Mouse (Mus musculus) yolk sac, embryonic 10.5 days (tissue): ENCODE measurements at regions not wholly inside any gene's neighbourhood (a gene's known extent, or its start where the extent isn't known, plus 50 kb on each side); places are given as distances from the start of the nearest gene placed in this dataset.
A peak's percentile ranks its signal among the peaks of the same experiment; 100 is the strongest.

Experiments
- DNase-seq: peaks from one replicate; pipeline ENCODE4 v3.0.0-alpha.2; 2017; ENCODE audit warnings: low spot score

DNA sequence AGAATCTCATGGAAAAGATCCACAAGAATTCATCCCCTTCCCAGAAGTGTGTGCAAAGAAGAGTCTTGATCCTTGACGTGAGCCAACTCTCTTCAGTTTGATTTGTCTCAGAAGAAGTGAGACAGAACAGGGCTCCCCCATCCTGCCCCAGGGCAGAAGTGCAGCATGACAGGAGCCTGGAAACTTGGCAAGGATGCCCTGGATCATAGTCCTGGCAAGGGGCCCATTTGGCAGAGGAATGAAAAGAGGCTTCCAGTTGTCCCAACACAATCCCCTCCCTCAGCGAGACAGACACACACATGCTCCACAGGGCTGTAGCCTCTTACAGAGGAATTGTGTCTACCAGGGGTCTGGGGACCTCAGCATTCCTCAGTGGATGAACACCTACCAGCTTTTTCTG is 102.7 kb downstream of the Ptpn20 start:
- DNase-seq, result no peak

- no peak for DNase-seq
Observed at GRCm38 (mm10) chr14:33694224-33694623, 105.2 kb downstream of the Ptpn20 start.

DNA sequence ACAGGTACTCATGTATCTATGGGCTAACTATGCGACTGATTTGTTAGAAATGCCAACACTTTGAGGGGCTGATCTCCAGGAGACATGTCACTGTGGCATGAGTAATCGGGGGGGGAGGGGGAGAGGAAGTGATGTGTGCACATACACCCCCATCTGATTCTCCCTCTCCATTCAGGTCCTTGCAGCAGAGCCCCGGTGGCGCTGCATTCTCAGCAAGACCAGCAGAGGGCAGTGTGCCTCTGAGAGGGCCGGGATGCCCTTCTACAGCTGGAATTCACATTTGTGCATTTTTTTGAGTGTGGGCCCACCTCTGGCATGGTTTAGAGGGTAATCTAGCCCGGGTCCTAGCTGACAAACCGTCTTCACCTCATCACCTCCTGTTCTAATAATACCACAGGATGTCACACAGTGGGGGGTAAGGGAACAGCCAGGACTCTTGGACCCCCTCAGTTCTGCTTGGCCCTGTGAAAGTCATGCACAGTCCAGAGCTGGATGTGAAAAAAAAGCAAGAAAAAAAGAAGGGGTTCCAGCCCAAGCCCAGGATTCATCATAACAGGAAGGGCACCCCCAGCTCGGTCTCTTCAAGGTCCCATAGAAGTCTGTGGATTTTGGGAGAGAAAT is 106.5 kb downstream of the Ptpn20 start:
- DNase-seq, result peak; percentile 21

DNA sequence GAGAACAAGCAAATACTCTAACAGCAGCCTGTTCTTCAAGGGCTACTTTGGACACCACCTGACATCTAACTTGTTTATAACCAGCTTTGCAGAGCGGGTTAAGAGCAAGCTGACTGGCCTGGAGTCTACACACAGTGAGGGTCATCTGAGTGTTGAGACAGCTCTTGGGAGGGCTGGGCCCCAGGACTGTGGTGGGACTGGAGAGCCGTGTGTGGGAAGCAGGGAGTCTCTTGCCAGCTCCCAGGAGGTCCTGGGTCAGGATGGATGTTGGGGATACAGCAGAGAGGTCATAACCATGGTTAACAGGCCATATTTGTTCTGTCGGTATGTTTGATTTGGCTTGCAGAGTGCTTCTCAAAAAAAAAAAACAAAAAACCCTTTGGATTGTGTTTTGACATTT is 107.8 kb downstream of the Ptpn20 start:
- DNase-seq, result no peak

DNA sequence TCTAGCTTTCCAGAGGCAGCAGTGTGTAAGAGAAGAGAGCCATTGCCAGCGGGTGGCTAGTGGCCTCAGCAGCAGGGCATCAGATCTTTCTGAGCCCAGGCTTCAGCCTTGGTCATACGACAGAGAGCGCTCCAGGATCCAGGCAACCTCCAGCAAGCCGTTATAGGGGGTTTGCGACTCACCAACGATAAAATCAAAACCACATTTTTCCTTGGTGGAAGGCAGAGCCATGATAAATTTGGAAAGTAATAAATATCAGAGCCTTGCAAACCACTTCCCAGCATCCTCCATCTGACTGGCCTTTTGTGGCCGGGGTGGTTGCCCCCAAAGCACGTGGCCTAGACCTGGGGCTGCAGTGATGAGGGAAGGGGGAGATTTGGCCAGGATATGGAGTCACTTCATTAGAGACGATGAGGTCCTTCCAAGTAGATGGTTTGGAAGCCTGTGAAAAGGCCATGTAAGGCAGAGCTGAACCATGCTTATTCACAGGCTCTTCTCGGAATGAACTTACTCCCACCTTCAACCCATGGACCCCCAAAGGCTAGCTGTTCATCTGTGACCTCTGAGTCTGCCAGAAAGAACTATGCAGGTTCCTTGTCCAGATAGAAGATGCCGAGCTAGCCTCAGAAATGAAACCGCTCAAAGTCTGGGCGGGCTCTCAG is 110.9 kb downstream of the Ptpn20 start:
- no peak for DNase-seq

- no peak for DNase-seq
Observed at GRCm38 (mm10) chr14:33707661-33708297, 118.8 kb downstream of the Ptpn20 start.

GRCm38 (mm10) chr14:33708298-33708665 is 119.3 kb downstream of the Ptpn20 start:
- DNase-seq, result no peak

GRCm38 (mm10) chr14:33712458-33712857 is 123.5 kb downstream of the Ptpn20 start:
- no peak for DNase-seq

GRCm38 (mm10) chr14:33719651-33720050 is 130.6 kb downstream of the Ptpn20 start:
- DNase-seq, result no peak

GRCm38 (mm10) chr14:33722379-33723145 is 133.6 kb downstream of the Ptpn20 start:
- peak; percentile 22 for DNase-seq

DNA sequence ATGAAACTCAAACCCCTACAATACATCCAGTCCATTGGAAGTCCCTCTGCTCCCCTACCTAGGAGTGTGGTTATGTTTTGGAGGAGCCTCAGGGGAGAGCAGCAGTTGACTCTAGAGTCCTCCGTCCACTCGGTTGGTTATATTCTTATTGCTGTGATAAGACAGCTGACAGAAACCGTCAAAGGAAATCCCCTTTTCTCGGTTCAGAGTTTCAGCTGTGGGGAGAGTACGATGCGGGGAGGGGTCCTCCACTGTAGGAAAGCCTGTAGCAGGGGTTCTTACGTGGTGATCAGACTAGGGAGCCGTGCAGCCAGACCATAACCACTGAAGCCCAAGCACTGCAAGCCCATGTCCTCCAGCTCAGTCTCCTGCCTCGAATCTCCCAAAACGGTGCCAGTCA is 137.5 kb downstream of the Ptpn20 start:
- no peak for DNase-seq

DNA sequence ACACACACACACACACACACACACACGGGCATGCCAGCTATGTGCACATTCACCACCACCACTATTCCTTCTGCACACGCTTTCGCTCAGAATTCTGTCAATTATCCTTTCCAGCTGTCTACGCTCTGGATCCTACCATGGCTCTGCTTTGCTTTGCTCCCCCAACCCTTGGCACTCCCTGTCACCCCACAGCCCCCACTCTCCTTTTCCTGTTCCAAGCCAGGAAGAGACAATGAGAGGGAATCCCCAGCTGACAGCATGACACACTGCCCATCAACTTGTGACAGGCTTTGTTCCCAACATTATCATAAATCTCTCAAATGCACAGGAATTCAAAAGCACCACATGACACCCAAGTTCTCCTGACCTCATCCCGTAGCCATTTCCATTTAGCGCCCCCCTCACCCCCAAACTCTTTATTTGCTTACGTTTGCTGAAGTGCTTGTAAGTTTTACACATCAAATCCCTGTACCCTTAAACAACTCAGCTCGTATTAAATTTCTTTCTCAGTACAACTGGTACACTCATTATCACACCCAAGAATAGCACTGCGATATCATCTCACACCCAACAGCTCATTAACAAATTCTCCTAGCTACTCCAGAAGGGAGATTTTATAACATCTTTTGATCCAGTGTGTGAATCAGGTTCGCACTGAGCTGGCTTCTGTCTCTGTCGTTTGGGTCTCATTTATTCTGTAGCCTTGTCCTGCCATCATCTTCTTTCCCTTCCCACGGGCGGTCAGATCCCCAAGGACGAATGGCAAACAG is 140.3 kb downstream of the Ptpn20 start:
- no peak for DNase-seq

DNA sequence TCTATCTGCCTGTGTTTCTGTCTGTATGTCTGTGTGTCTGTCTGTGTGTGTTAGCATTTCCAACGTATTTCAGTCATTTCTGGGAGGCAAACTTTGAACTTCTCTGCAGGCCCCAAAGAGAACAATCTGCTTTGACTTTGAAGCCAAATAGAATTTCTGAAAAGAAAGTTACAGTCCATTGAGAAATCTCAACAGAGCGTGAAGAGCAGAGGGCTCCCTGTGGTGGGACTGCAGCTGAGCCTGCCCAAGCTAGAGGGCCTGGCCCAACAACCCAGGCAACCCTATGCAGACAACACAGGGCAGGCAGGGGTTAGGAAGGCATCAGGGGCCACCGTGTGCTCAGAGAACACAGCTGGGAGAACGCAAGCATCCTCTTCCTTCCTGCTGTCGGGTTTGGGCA is 143.7 kb downstream of the Ptpn20 start:
- no peak for DNase-seq

DNA sequence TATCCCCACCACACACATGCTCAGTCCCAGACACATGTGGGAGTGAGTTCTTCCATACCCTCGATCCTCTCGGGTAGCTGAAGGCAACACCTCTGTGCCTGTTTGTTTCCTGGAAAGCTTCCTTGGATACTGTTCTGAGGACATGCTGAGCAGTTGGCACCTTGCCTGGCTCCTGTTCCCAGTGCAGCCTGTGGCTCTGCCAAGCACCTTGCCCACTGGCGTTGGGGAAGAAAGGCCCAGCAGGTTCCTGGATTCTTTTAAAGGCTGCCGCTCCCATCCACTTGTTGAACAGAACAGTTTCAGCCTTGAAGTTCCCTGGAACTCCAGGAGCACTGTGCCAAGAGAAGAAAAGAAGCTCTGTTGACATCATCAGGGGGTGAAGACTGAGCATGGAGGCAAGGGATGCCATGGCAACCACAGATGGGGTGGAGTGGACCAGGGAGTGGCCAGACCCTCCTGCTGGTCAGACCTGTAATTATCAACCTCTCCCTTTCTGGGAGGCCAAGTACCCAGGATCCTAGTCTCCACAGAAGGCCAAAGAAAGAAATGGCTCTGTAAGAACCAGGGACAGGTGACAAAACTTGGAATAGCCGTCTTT is 145.5 kb downstream of the Ptpn20 start:
- no peak for DNase-seq

DNA sequence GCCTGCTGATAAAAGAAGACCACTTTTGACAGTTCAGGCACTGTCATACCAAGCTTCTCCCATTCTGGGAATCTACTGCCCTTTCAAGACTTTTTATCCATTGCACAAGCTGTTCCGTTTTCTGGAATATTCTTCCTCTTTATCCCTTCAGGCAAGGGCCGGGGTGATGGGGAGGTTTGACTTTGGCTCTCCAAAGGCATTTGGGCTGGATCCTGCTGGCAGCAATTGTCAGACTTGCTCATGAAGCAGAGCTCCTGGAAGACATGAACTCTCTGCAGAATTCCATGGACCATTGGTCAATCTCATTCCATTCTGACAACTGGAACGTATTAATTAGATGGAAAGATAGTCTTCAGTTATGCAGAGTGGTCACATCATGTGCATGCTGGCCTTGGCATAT is 146.6 kb downstream of the Ptpn20 start:
- no peak for DNase-seq

DNA sequence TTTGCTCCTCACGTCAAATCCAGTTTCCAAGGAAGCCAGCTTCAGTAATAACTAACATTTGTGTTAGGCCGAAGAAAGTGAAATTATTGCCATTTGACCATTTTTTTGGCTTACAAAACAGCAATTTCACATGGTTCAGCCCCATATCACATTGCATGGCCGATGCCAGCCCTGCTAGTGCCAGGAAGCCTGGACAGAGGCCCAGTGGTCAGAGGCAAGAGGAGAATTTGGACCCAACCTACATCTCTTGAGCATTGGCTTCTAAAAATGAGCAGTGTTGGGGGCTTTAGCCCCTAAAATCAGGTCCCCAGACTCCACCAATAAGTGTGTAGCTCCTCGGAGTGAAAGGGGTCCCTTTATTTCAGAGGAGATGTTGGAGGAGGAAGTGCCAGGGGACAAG is 157.2 kb downstream of the Ptpn20 start:
- DNase-seq, result no peak

- DNase-seq, result no peak
Observed at GRCm38 (mm10) chr14:33759656-33760055, 163.7 kb upstream of the Gdf10 start.

DNA sequence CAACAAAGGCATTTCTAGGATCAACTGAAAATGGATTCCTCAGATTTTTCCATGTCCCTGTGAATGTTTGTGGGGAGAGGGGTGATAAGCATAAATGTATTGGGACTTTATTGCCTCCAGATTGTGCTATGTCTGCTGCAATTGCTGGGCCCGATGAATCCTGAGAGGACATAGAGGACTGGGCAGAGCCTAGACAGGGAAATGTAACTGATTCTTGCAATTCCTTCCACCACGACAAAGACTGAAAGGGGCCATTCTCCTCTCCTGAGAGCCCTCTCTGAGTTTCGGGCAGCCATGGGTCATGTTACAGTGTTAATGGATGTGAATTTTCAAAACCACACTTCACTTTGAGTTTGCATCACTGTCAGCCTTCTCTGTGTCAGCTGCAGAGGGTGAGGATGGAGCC is 159.7 kb upstream of the Gdf10 start:
- no peak for DNase-seq

GRCm38 (mm10) chr14:33765767-33766166 is 157.6 kb upstream of the Gdf10 start:
- DNase-seq, result no peak

GRCm38 (mm10) chr14:33772374-33772773 is 151.0 kb upstream of the Gdf10 start:
- no peak for DNase-seq

- no peak for DNase-seq
Observed at GRCm38 (mm10) chr14:33789556-33789955, 133.8 kb upstream of the Gdf10 start.

DNA sequence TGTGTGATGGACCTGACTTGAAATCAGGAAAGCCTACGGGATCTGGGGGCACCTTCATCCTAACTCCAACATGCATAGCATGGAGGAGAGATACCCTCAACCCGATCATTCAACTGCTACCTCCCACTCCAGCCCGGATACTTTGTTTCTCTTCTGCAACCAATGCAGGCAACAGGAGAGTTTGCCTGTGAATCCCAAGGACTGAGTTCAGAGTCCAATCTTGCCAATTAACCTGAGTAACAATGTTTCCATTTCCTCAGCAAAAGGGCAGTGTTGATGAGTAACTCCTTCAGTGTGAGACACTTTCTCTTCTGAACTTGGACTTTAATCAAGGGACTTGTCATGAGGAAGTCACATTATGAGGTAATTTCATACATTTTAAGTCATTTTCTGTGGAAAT is 129.1 kb upstream of the Gdf10 start:
- DNase-seq, result no peak
